Mouse (Mus musculus) urinary bladder, postnatal 0 days (tissue): ENCODE results near the gene Adra1d. TPM values are rescaled to one million over a fixed set of nuclear protein-coding genes. Genes with fewer than 3 reads are reported as not detected.

ENCODE experiments used
- polyA plus RNA-seq: library from polyadenylated mRNA; unstranded; fragments of >200 nt; fragmentation: Nextera tagmentation; extraction: Ambion mirVana; gene quantifications from 2 replicates; pipeline ENCODE4 v1.2.1, GENCODE M21; 2015

Adra1d gene
- 0.16 and 0.19 TPM in 2 replicates for polyA plus RNA-seq

DNA sequence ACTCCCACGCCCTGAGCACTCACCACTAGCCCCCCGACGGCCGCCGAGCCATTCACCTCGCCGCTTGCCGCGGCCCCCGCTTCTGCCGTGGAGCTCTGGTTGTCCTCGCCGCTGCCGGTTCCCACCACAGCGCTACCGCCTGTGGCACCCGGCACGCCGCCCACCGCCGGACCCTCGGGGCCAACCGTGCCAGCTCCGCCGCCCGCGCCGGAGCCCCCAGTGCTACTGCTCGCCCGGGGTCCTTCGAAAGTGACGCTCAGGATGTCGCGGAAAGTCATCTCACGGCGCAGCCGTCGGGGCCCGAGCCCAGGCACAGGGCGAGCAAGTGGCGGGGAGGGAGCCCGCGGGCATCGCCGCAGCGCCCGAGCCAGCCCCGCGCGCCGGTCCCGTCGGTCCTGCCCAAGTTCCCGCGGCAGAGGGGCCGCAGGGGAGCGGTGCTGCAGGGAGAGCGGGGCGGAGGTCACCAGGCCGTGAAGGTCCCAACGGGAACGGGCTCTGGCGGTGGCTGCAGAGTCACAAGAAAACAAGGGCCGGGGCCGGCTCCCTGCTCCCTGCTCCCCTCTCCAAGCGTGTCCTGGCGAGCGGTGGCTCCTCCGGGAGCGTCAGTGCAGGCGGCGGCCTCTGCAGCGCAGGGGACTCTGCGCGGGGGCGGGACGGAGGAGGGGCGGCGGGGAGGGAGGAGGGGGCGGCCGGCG lies at the start of gene Adra1d:
TSS of gene Adra1d (minus strand) at position 393 of the 695 bp plus-strand sequence.

Other genes starting within 250 kb of the Adra1d start
- 1.5 and 1.9 TPM in 2 replicates for gene Rnf24, start 209.4 kb downstream of the Adra1d start, polyA plus RNA-seq
- gene Smox, start 70.8 kb downstream of the Adra1d start, polyA plus RNA-seq, result 9.8 and 16.2 TPM in 2 replicates